Mouse (Mus musculus): ENCODE results near the gene Uhrf1bp1l. TPM values are rescaled to one million over a fixed set of nuclear protein-coding genes. Genes with fewer than 3 reads are reported as not detected.

Gene Uhrf1bp1l
- total RNA-seq, 2 experiments from 2014 or later = 51.1 to 53.3 TPM

DNA sequence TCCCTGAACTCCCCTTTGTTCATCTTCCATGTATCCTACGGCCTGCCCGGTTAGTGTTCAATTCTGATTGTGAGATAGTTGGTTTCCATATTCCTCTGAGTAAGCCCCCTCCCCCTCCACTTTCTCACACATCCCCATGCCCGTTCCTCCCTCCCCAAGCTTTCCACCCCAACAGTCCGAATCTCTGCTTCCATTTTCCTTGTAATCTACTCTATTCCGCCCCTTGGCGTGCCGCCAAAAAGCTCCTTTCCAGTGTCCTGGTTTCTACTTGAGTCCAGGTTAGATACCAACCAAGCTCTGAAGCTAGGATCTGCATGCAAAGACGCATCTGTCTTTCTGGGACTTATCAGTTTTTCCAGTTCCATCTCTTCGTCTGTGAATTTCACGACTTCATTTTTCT is 88.4 kb downstream of the Uhrf1bp1l start:
- intact Hi-C loops (cut with DNase I) = no loop called here
- DNase-seq = peak; percentile 33

GRCm38 (mm10) chr10:89837476-89837875 is 92.7 kb downstream of the Uhrf1bp1l start:
- intact Hi-C loops (cut with DNase I) = no loop called here
- DNase-seq = no peak

DNA sequence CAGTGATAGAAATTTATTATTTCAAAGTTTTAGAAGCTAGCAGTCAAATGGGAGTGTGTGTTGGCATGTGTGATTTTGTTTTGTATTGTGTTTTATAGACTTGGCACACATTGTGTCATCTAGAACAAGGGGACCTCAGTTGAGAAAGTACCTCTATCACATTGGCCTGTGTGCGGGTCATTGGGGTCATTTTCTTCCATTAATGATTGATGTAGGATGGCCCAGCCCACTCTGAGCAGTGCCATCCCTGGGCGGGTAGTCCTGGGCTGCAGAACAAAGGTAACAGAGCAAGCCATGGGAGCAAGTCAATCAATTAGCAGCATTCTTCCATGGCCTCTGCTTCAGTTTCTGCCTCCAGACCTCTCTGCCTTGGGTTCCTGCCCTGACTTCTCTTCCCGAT is 94.0 kb downstream of the Uhrf1bp1l start:
- no peak for DNase-seq
- intact Hi-C loops (cut with DNase I) = no loop called here

GRCm38 (mm10) chr10:89850951-89851350 is 106.2 kb downstream of the Uhrf1bp1l start:
- intact Hi-C loops (cut with DNase I) = no loop called here
- DNase-seq = no peak

- intact Hi-C loops (cut with DNase I) = no loop called here
- no peak for DNase-seq
Measured at GRCm38 (mm10) chr10:89855251-89855875, 110.6 kb downstream of the Uhrf1bp1l start.

- intact Hi-C loops (cut with DNase I) = no loop called here
- peak; percentile 22 for DNase-seq
Measured at GRCm38 (mm10) chr10:89856286-89856685, 111.5 kb downstream of the Uhrf1bp1l start.

GRCm38 (mm10) chr10:89868211-89868610 is 123.4 kb downstream of the Uhrf1bp1l start:
- intact Hi-C loops (cut with DNase I) = no loop called here
- no peak for DNase-seq

DNA sequence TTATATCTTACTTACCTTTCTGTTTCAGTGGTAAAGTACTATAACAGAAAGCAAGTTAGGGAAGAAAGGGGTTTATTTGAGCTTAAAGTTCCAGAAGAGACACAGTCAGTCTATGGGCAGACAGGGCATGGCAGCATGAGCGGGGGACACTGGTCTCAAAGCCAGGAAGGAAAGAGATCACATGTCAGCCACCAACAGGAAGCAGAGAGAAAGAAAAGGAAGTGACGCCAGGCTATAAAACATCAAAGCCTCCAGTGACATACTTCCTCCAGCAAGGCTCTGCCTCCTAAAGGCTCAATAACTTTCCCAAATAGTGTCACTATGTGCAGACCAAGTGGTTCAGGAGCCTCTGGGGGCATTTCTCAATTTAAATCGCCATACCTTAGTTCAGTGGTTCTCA is 124.0 kb downstream of the Uhrf1bp1l start:
- intact Hi-C loops (cut with DNase I) = no loop called here
- DNase-seq = no peak

Other genes starting within 250 kb of the Uhrf1bp1l start
- gene Nr1h4, start 211.4 kb upstream of the Uhrf1bp1l start, total RNA-seq (2021) = under 1 TPM; 0.34 to 0.50 TPM
- 1 to 10 TPM; 4.2 to 5.4 TPM for gene Slc17a8, start 123.7 kb upstream of the Uhrf1bp1l start, total RNA-seq (2021)
- 10 to 100 TPM; 46.3 to 48.2 TPM for gene Scyl2, start 58.7 kb upstream of the Uhrf1bp1l start, total RNA-seq (2021)
- 10 to 100 TPM; 26.8 to 28.5 TPM for gene Actr6, start 12.7 kb upstream of the Uhrf1bp1l start, total RNA-seq (2021)
- 100 to 1,000 TPM; 214 to 231 TPM for gene Anks1b, start 128.5 kb downstream of the Uhrf1bp1l start, total RNA-seq (2021)

All from left cerebral cortex, postnatal 4 days (tissue).